Comparison of ENCODE assay signal across 21 mouse cellular contexts in genomic region chr8:123714451-123714850, GRCm38 (mm10).
A peak's percentile ranks its signal among the peaks of the same experiment; 100 is the strongest.
DNase-seq lines count a peak whose midpoint lies in the region; ATAC-seq and TF ChIP-seq lines count a peak whose summit lies in the region.
"Had no signal": no experiment of that assay in that cellular context is flagged by ENCODE, and none has a peak within 500 bp of the region (broad histone marks: within the 10 kb centered on the region; RNA-seq: fewer than 3 reads in every experiment).

No protein-coding gene starts in this region.

- H3K27ac ChIP-seq in lung, embryonic 14.5 days (ENCODE audit: low read depth), result no peak overlapping the region
- 0 out of 2 replicates have a peak overlapping the region, but pooled peaks have one; percentile 4 for H3K27ac ChIP-seq in limb, embryonic 10.5 days
- H3K27ac ChIP-seq: embryonic facial prominence, embryonic 10.5 days; embryonic facial prominence, embryonic 12.5 days; forebrain, embryonic 13.5 days; forebrain, embryonic 15.5 days had no signal

- WGBS in lung, embryonic 14.5 days, result 88% methylated on average over 5 of the region's 5 CpGs
- 94% methylated on average over 5 of the region's 5 CpGs for whole genome bisulfite sequencing in limb, embryonic 10.5 days

- H3K27me3 ChIP-seq in lung, embryonic 14.5 days (ENCODE audit: insufficient read depth, low read length), result no peaks in the 10 kb centered on the region
- no peaks in the 10 kb centered on the region for H3K27me3 ChIP-seq in limb, embryonic 10.5 days (ENCODE audit: low read depth, poor library complexity, severe bottlenecking)
- H3K27me3 ChIP-seq: embryonic facial prominence, embryonic 12.5 days; forebrain, embryonic 13.5 days; forebrain, embryonic 15.5 days; Patski had no signal

- ATAC-seq in lung, embryonic 14.5 days (ENCODE audit: insufficient read depth), result no peak
- ATAC-seq: activated CD4-positive, CD25-positive, alpha-beta regulatory T cell, adult 4 months; CD4-positive, CD25-positive, alpha-beta regulatory T cell, adult 4 months; forebrain, embryonic 13.5 days; forebrain, embryonic 15.5 days; forebrain, postnatal 0 days; Patski had no signal

- no peak for TF ChIP-seq CTCF in lung, embryonic 14.5 days (IDR thresholded peaks at IDR 0.05; ENCODE audit: low read depth)

- H3K36me3 ChIP-seq in lung, embryonic 14.5 days (ENCODE audit: insufficient read depth), result no peaks in the 10 kb centered on the region
- H3K36me3 ChIP-seq in limb, embryonic 10.5 days, result no peaks in the 10 kb centered on the region
- H3K36me3 ChIP-seq: embryonic facial prominence, embryonic 10.5 days; embryonic facial prominence, embryonic 12.5 days; forebrain, embryonic 15.5 days; G1E had no signal

- H3K9ac ChIP-seq in lung, embryonic 14.5 days, result no peak overlapping the region
- H3K9ac ChIP-seq: embryonic facial prominence, embryonic 12.5 days; forebrain, embryonic 13.5 days; forebrain, embryonic 15.5 days; forebrain, postnatal 0 days had no signal

- no peak overlapping the region for H3K4me3 ChIP-seq in lung, embryonic 14.5 days (ENCODE audit: low read depth, low read length)
- H3K4me3 ChIP-seq in limb, embryonic 10.5 days, result no peak overlapping the region
- H3K4me3 ChIP-seq: embryonic facial prominence, embryonic 10.5 days; embryonic facial prominence, embryonic 12.5 days; forebrain, embryonic 13.5 days; forebrain, embryonic 15.5 days had no signal

- H3K4me1 ChIP-seq in lung, embryonic 14.5 days (ENCODE audit: insufficient read depth), result peaks cover 14% of the 10 kb centered on the region
- H3K4me1 ChIP-seq in limb, embryonic 10.5 days, result peaks cover 45% of the 10 kb centered on the region

- peak; percentile 53 to 56 for DNase-seq in cerebellum, postnatal 10 days
- DNase-seq in cerebellum, adult 8-10 months, result no peak
- peak; percentile 67 for DNase-seq in lung, embryonic 14.5 days
- no peak for DNase-seq in lung, postnatal 25 days (ENCODE audit: low spot score)
- no peak for DNase-seq in limb, embryonic 10.5 days (ENCODE audit: low spot score)
- DNase-seq: adrenal gland, adult 8-10 months; adrenal gland, postnatal 14 days; adrenal gland, postnatal 36 days; B cell, adult 2 months; cerebellum, adult 11-12 months; cerebellum, adult 2 months; cerebellum, postnatal 25 days; forebrain, postnatal 0 days had no signal

- no peak overlapping the region for H3K4me2 ChIP-seq in lung, embryonic 14.5 days
- H3K4me2 ChIP-seq: embryonic facial prominence, embryonic 12.5 days; forebrain, embryonic 13.5 days; forebrain, embryonic 15.5 days had no signal

- no peaks in the 10 kb centered on the region for H3K9me3 ChIP-seq in lung, embryonic 14.5 days (ENCODE audit: low read depth, low read length)
- no peaks in the 10 kb centered on the region for H3K9me3 ChIP-seq in limb, embryonic 10.5 days (replicated peaks)
- H3K9me3 ChIP-seq: embryonic facial prominence, embryonic 10.5 days; embryonic facial prominence, embryonic 12.5 days; forebrain, embryonic 13.5 days; forebrain, embryonic 15.5 days had no signal

Comparison
In these comparisons a context has a peak if more than half of its experiments do, and no peak if none do; other contexts are left out.
1. DNase-seq: peak in cerebellum, postnatal 10 days (2 of 2) and lung, embryonic 14.5 days (single experiment); none in cerebellum, adult 8-10 months (single experiment), lung, postnatal 25 days (single experiment) and limb, embryonic 10.5 days (single experiment).